Comparison of ENCODE assay signal across 18 mouse cellular contexts in the genomic region with DNA sequence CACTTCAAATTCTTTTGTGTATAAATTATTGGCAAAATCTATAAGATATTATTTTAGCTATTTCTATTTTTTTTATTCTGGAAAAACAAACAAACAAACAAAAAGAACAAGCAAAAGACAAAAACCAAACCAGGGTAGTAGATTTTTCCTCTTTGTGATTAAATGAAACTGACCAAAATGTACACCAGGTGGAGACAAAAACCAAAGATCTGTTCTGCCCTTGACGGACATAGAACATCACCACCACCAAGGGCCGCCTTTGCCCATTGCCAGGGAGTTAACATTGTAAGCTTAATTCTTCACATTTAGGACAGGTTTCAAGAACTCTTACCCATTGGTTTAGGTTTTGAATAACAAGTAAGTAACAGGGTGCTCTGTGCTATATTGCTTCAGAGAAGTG. TPM values are rescaled to one million over a fixed set of nuclear protein-coding genes. Genes with fewer than 3 reads are reported as not detected.
DNase-seq lines count a peak whose midpoint lies in the region; ATAC-seq and TF ChIP-seq lines count a peak whose summit lies in the region.
"Had no signal": no experiment of that assay in that cellular context is flagged by ENCODE, and none has a peak within 500 bp of the region (broad histone marks: within the 10 kb centered on the region; RNA-seq: fewer than 3 reads in every experiment).

No protein-coding gene starts in this region.

- H3K27me3 ChIP-seq in kidney, postnatal 0 days (ENCODE audit: insufficient read depth, low read length), result no peaks in the 10 kb centered on the region
- H3K27me3 ChIP-seq in hindbrain, embryonic 12.5 days, result peaks cover 10% of the 10 kb centered on the region; the same call in 1 of the 2 replicates
- H3K27me3 ChIP-seq in forebrain, embryonic 10.5 days (ENCODE audit: poor library complexity, severe bottlenecking), result peaks cover 22% of the 10 kb centered on the region
- H3K27me3 ChIP-seq: neural tube, embryonic 12.5 days had no signal

- H3K9ac ChIP-seq in kidney, postnatal 0 days (ENCODE audit: low read depth, low read length), result no peak overlapping the region
- H3K9ac ChIP-seq in hindbrain, embryonic 12.5 days, result no peak overlapping the region
- H3K9ac ChIP-seq: neural tube, embryonic 12.5 days had no signal

- no peak overlapping the region for H3K27ac ChIP-seq in kidney, postnatal 0 days
- H3K27ac ChIP-seq in hindbrain, embryonic 12.5 days, result no peak overlapping the region
- no peak overlapping the region for H3K27ac ChIP-seq in forebrain, embryonic 10.5 days
- H3K27ac ChIP-seq: hindbrain, embryonic 10.5 days; neural tube, embryonic 12.5 days had no signal

- no peak for ATAC-seq in kidney, postnatal 0 days (replicated peaks; ENCODE audit: low FRiP score, low read depth)
- ATAC-seq in megakaryocyte progenitor cell, adult 5-6 weeks (replicated peaks; ENCODE audit: poor library complexity), result peak; percentile 47; the same call in 1 of the 2 replicates
- no peak for ATAC-seq in hindbrain, embryonic 12.5 days (ENCODE audit: low FRiP score)

- TF ChIP-seq CTCF in kidney, postnatal 0 days (IDR thresholded peaks at IDR 0.05; ENCODE audit: low read depth), result peak; percentile 67

- 36% methylated on average over 2 of the region's 2 CpGs for WGBS in kidney, postnatal 0 days
- 51% methylated on average over 2 of the region's 2 CpGs for WGBS in hindbrain, embryonic 12.5 days
- WGBS in forebrain, embryonic 10.5 days, result 62% methylated on average over 2 of the region's 2 CpGs

- DNase-seq in cerebellum, postnatal 14 days, result peak; percentile 18 to 25
- no peak for DNase-seq in cerebellum, adult 9-10 months
- DNase-seq in kidney, postnatal 0 days (ENCODE audit: low spot score), result peak; percentile 27
- DNase-seq in kidney, postnatal 14 days, result no peak
- peak; percentile 19 for DNase-seq in ES-CJ7 (ENCODE audit: low read depth, low spot score)
- no peak for DNase-seq in forebrain, embryonic 10.5 days (ENCODE audit: extremely low spot score, low spot score)
- DNase-seq: B cell, adult 2 months; cerebellum, postnatal 36 days; kidney, postnatal 10 days; right cerebral cortex, postnatal 4 days had no signal

- no peak overlapping the region for H3K4me3 ChIP-seq in kidney, postnatal 0 days (replicated peaks; ENCODE audit: low read depth, low read length)
- H3K4me3 ChIP-seq in hindbrain, embryonic 12.5 days, result no peak overlapping the region
- H3K4me3 ChIP-seq in forebrain, embryonic 10.5 days, result no peak overlapping the region
- H3K4me3 ChIP-seq: hindbrain, embryonic 10.5 days; neural tube, embryonic 12.5 days had no signal

- H3K4me2 ChIP-seq in kidney, postnatal 0 days (ENCODE audit: low read length), result no peak overlapping the region
- H3K4me2 ChIP-seq in hindbrain, embryonic 12.5 days (replicated peaks), result no peak overlapping the region
- H3K4me2 ChIP-seq: liver, embryonic 11.5 days; neural tube, embryonic 12.5 days had no signal

- H3K9me3 ChIP-seq in kidney, postnatal 0 days (replicated peaks; ENCODE audit: low read length), result no peaks in the 10 kb centered on the region
- no peaks in the 10 kb centered on the region for H3K9me3 ChIP-seq in hindbrain, embryonic 12.5 days (replicated peaks)
- H3K9me3 ChIP-seq in forebrain, embryonic 10.5 days, result no peaks in the 10 kb centered on the region
- H3K9me3 ChIP-seq: hindbrain, embryonic 10.5 days; neural tube, embryonic 12.5 days had no signal

- peaks cover 5% of the 10 kb centered on the region; the same call in 1 of the 2 replicates for H3K4me1 ChIP-seq in kidney, postnatal 0 days (replicated peaks; ENCODE audit: insufficient read depth, low read length)
- peaks cover 5% of the 10 kb centered on the region for H3K4me1 ChIP-seq in hindbrain, embryonic 12.5 days
- peaks cover 7% of the 10 kb centered on the region for H3K4me1 ChIP-seq in forebrain, embryonic 10.5 days

- no peaks in the 10 kb centered on the region for H3K36me3 ChIP-seq in kidney, postnatal 0 days (ENCODE audit: insufficient read depth, low read length)
- H3K36me3 ChIP-seq in hindbrain, embryonic 12.5 days, result no peaks in the 10 kb centered on the region
- H3K36me3 ChIP-seq in forebrain, embryonic 10.5 days (replicated peaks), result no peaks in the 10 kb centered on the region
- H3K36me3 ChIP-seq: hindbrain, embryonic 10.5 days; neural tube, embryonic 12.5 days had no signal

RNA-seq across cellular contexts. Expression of gene 1700012B09Rik, which starts 3.0 kb away (rescaled TPM):
- not detected in 2 replicates for polyA plus RNA-seq in kidney, postnatal 0 days (2015; fragmentation: Nextera tagmentation; extraction: Ambion mirVana)
- total RNA-seq in megakaryocyte progenitor cell, adult 5-6 weeks (2015), result 7.4 and 9.9 TPM in 2 replicates
- total RNA-seq in megakaryocyte progenitor cell, adult 5-6 weeks (2017), result 7.1 and 10.8 TPM in 2 replicates
- 3.6 and 4.2 TPM in 2 replicates for polyA plus RNA-seq in hindbrain, embryonic 12.5 days (2016; fragmentation: Nextera tagmentation; extraction: Ambion mirVana)
- not detected in 2 replicates for polyA plus RNA-seq in forebrain, embryonic 10.5 days (2016; fragmentation: Nextera tagmentation; extraction: Ambion mirVana)
- total RNA-seq: gastrocnemius, postnatal 4 days; left cerebral cortex, adult 18-20 months; megakaryocyte-erythroid progenitor cell, adult 5-6 weeks had no signal
- polyA plus RNA-seq: liver, embryonic 11.5 days; neural tube, embryonic 12.5 days had no signal

RNA-seq across cellular contexts. Expression of gene Mre11a, which starts 10.6 kb away (rescaled TPM):
- polyA plus RNA-seq in kidney, postnatal 0 days (2015; fragmentation: Nextera tagmentation; extraction: Ambion mirVana), result 14.4 and 15.5 TPM in 2 replicates
- 21.6 and 27.4 TPM in 2 replicates for total RNA-seq in megakaryocyte progenitor cell, adult 5-6 weeks (2015)
- total RNA-seq in megakaryocyte progenitor cell, adult 5-6 weeks (2017), result 68.7 and 95.2 TPM in 2 replicates
- polyA plus RNA-seq in hindbrain, embryonic 12.5 days (2016; fragmentation: Nextera tagmentation; extraction: Ambion mirVana), result 20.6 and 25.9 TPM in 2 replicates
- 45.1 and 46.0 TPM in 2 replicates for polyA plus RNA-seq in forebrain, embryonic 10.5 days (2016; fragmentation: Nextera tagmentation; extraction: Ambion mirVana)

RNA-seq across cellular contexts. Expression of gene Ankrd49, which starts 10.8 kb away (rescaled TPM):
- 40.1 and 40.7 TPM in 2 replicates for polyA plus RNA-seq in kidney, postnatal 0 days (2015; fragmentation: Nextera tagmentation; extraction: Ambion mirVana)
- total RNA-seq in megakaryocyte progenitor cell, adult 5-6 weeks (2015), result 71.1 and 80.4 TPM in 2 replicates
- 66.5 and 80.6 TPM in 2 replicates for total RNA-seq in megakaryocyte progenitor cell, adult 5-6 weeks (2017)
- polyA plus RNA-seq in hindbrain, embryonic 12.5 days (2016; fragmentation: Nextera tagmentation; extraction: Ambion mirVana), result 44.4 and 45.6 TPM in 2 replicates
- polyA plus RNA-seq in forebrain, embryonic 10.5 days (2016; fragmentation: Nextera tagmentation; extraction: Ambion mirVana), result 59.2 and 59.6 TPM in 2 replicates

RNA-seq across cellular contexts. Expression of gene Fut4, which starts 21.6 kb away (rescaled TPM):
- 2.9 and 3.2 TPM in 2 replicates for polyA plus RNA-seq in kidney, postnatal 0 days (2015; fragmentation: Nextera tagmentation; extraction: Ambion mirVana)
- total RNA-seq in megakaryocyte progenitor cell, adult 5-6 weeks (2015), result 6.3 and 10.0 TPM in 2 replicates
- 8.6 and 9.3 TPM in 2 replicates for total RNA-seq in megakaryocyte progenitor cell, adult 5-6 weeks (2017)
- 2.2 and 2.4 TPM in 2 replicates for polyA plus RNA-seq in hindbrain, embryonic 12.5 days (2016; fragmentation: Nextera tagmentation; extraction: Ambion mirVana)
- polyA plus RNA-seq in forebrain, embryonic 10.5 days (2016; fragmentation: Nextera tagmentation; extraction: Ambion mirVana), result 2.4 and 3.1 TPM in 2 replicates

RNA-seq across cellular contexts. Expression of gene Piwil4, which starts 33.3 kb away (rescaled TPM):
- 0.08 and 0.11 TPM in 2 replicates for polyA plus RNA-seq in kidney, postnatal 0 days (2015; fragmentation: Nextera tagmentation; extraction: Ambion mirVana)
- 0.29 TPM in 1 of 2 replicates, not detected in the other for total RNA-seq in megakaryocyte progenitor cell, adult 5-6 weeks (2015)
- total RNA-seq in megakaryocyte progenitor cell, adult 5-6 weeks (2017), result not detected in 2 replicates
- polyA plus RNA-seq in hindbrain, embryonic 12.5 days (2016; fragmentation: Nextera tagmentation; extraction: Ambion mirVana), result 0.17 and 0.39 TPM in 2 replicates
- 0.12 and 0.14 TPM in 2 replicates for polyA plus RNA-seq in forebrain, embryonic 10.5 days (2016; fragmentation: Nextera tagmentation; extraction: Ambion mirVana)
- total RNA-seq: left cerebral cortex, adult 18-20 months; megakaryocyte-erythroid progenitor cell, adult 5-6 weeks had no signal

Comparison
In these comparisons a context has a peak if more than half of its experiments do, and no peak if none do; other contexts are left out.
1. DNase-seq: peak in cerebellum, postnatal 14 days (2 of 2), kidney, postnatal 0 days (single experiment) and ES-CJ7 (single experiment); none in cerebellum, adult 9-10 months (single experiment), kidney, postnatal 14 days (single experiment) and forebrain, embryonic 10.5 days (single experiment).